Mouse (Mus musculus) adrenal gland (tissue): ENCODE measurements around the gene Hbq1a.

ENCODE experiments used
- intact Hi-C: fragments of 180-260 bp; cut with DNase I; formaldehyde crosslinking; loops from one replicate; pipeline ENCODE4 v1.15.1; 2025

Gene Hbq1a

GRCm38 (mm10) chr11:32320507-32321195 is 20.8 kb downstream of the Hbq1a start:
- intact Hi-C loops: loop anchor here (5.0 to 10.0 kb wide), 2 partner anchors 106 to 138 kb away; no protein-coding TSS in a partner anchor

DNA sequence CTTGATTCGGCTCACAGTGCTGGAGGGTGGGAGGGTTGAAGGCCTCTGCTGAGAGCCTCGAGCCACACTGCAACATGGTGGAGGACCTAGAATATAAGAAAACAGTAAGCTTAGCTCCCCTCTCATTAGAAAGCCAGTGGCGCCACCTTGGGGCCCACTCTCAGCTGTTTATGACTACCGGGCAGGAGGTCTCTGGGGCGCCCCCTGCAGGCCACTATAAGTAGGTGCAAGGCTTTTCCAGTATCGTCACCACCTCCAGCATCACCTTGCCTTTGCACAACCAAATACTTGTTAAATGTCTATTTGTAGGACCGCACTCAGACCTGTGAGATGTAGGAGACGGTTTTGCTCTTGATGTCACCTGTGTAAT is 21.3 kb downstream of the Hbq1a start:
- intact Hi-C loops: loop anchor here (5.0 to 10.0 kb wide), 2 partner anchors 106 to 139 kb away; no protein-coding TSS in a partner anchor

DNA sequence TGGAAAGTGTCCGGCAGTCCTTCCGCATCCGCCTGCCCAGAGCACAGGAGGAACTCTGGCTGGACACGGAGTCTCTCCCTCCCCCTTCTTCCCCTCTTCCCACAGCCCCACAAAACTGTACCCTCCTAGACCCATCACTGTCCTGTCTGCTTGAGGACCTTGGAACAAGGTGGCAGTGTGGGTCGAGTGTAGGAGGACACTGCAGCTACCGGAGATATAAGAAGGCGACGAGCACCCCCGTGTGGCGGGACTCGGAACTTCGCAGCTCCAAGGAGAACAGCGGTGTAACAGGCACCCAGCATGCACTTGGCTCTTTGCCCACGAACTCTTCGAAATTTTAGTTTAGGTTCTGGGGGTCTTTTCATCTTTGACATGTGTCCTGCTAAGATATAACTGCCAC is 24.7 kb downstream of the Hbq1a start:
- intact Hi-C loops: loop anchor here (5.0 to 10.0 kb wide), 2 partner anchors 110 to 142 kb away; no protein-coding TSS in a partner anchor

DNA sequence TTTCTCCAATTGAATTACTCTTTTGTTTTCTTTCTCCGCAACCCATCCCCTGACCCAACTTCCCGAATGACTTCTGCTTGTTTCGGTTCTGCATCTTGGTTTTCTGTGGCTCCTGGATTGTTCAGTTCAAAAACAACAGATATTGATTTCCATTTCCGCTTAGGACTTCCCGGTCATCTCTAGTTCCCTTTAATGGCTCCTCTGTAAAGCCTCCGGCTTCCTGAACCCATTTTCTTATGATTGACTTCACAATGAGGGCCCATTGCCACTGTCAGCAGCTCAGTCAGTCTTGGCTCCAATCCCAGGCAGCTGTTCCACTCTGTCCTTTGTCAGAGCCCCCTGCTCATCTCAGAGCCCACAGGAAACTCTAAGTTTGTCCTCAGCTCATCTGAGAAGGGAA is 31.2 kb downstream of the Hbq1a start:
- intact Hi-C loops: no loop called here

DNA sequence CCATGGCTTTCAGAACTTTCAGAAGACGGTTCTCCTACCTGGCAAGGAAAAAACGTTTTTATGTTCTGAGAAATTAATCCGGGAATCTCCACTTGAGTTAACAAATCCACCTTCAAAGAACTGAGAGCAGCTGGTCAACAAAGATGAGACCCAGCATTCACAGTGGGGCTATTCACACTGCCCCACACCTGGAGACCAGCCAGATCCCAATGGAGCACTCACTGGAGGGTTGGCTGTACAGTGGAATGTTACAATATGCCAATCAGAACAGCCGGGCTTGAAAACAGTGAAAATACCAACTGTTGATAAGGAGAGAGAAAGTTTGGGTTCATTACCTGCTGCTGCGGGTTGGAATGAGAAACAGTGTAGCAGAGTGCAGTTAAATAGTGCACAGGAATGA is 32.0 kb downstream of the Hbq1a start:
- intact Hi-C loops: no loop called here

DNA sequence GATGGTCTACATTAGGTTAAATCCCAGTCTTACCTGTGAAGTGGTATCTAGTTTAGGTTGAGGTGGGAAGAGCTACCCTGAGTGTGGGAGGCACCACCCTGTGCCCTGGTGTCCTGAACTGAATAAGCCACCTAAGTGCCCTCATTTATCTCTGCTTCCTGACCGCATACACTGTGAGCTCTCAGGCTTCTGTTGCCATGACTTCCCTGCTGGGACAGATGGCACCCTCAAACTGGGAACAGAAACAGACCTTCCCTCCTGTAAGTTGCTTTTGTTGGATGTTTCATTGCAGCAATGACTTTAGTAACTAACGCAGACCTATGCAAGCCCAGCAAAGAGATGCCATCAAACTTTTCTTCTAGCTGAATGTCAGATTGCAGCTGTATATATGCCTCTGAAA is 33.4 kb downstream of the Hbq1a start:
- intact Hi-C loops: no loop called here

DNA sequence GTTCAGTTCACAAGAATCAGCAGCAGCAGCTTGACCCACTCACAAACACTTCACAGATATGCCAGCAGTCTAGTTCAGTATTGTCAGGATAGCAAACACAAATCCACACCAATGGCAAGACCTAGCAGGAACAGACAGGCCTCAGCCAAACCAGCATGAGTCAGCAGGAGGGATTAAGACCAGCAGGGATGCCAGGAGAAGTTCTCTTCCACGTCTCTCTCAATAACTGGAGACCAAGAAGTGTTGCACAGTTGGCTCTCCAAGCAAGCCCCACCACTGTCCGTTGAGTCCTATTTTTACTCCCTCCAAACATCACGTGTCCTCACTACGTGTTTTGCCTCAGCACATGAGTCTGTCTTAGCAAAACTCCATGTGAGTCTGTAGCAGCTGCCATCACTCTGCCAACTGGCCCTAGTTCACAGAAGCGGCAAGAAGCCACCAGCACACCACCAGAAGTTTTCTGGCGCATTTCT is 36.6 kb downstream of the Hbq1a start:
- intact Hi-C loops: no loop called here

GRCm38 (mm10) chr11:32339131-32339531 is 39.3 kb downstream of the Hbq1a start:
- intact Hi-C loops: no loop called here

DNA sequence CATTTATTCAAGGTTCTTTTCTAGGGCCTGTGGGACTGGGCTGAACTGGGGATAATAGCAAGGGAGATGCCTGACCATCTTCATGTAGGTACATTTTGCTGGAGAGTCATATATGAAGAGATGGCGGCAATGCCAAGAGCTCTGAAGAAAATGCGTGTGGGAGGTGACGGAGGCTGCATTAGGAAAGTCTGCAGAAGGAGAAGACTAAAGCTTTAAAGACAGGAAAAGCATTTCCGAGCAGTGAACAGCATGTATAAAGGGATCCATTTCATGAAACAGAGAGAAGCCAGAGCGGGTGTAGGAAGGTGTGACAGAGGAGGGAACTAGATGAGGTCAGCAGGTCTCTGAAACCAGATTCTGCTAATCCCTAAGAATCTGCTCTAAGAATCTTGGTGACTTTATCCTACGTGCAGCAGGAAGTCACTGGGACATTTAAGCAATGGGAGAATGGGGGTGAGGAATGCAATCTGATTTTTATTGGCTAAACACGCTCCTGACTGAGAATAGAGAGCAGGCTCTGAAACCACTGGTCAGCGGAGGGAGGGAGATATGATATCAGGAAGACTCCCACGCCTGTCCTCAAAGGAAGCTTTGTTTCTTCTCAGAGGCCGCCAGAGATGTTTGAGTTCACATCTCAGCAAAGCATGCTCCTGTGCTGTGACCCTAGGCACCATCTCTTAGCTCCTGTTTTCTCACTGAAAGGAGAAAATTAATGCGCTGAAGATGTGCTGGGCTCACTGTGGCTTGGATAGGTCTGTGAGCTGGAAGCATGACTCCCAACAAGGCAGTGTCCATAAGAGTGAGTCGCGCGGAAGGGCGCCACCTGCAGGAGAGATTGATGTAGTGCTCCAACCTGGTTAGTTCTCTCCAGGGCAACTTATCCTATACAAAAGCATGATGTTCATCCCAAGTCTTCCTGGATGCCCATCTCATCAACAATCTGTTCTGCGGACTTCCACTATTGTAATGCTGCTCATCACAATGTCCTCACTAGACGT is 40.9 kb downstream of the Hbq1a start:
- intact Hi-C loops: loop anchor here (5.0 kb wide), 1 partner anchor 247 kb away; no protein-coding TSS in a partner anchor

DNA sequence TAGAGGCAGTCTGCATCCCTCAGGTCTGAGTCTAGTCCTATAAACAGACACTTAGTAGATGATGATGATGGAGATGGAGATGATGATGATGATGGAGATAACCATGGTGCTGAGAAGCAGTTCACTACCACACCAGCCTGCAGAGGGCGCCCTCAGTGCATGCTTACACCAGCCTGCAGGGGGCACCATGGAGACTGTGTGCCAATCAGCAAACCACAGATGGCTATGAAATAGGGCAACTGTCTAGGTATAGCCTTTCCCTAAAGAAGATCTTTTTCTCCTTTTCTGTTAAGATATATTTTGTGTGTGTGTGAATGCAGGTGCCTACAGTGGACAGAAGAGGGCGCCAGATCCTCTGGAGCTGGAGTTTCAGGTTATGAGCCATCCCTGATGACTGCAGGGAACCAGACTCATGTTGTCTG is 42.9 kb downstream of the Hbq1a start:
- intact Hi-C loops: loop anchor here (5.0 kb wide), 1 partner anchor 245 kb away; no protein-coding TSS in a partner anchor

DNA sequence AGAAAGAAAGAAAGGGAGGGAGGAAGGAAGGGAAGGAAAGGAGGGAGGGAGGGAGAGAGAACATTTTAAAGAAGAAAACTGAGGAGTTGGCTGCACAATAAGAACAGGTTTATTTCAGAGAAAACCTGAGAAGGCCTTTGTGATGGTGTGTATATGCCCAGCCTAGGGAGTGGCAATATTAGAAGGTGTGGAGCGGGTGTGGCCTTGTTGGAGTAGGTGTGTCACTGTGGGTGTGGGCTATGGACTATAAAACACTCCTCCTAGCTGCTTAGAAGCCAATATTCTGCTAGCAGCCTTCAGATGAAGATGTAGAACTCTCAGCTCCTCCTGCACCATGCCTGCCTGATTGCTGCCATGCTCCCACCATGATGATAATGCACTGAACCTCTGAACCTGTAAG is 43.5 kb downstream of the Hbq1a start:
- intact Hi-C loops: loop anchor here (5.0 kb wide), 1 partner anchor 244 kb away; no protein-coding TSS in a partner anchor

DNA sequence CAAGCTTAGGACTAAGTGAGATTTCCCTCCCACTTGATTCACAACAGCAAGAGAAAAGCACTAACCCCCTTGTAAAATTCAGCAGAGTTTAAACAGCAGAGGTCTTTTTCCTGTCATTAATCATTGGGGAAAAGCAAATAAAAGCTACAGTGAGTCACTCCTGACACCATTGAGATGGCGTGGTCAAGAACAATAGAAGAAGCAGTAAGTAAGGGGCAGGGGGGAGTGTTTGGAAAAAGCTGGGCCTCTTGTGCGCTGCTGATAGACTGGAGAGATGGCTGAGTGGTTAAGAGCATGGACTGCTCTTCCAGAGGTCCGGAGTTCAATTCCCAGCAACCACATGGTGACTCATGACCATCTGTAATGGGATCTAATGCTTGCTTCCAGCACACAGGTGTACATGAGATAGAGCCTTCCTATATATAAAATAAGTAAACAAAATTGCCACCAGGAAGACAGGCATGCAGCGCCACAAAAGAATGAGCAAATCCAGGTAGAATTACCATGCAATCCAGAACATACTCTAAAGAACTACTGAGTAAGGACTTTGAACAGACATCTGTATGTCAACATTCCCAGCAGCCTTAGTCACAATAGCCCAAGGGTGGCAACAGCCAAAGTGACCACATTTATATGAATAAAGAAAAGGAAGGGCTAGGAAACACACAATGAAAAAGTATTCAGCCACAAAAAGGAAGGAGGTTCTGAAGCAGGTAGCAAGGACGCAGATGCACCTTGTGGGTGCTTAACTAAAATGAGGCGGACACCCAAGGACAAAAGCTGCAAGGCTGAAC is 45.8 kb downstream of the Hbq1a start:
- intact Hi-C loops: loop anchor here (5.0 kb wide), 1 partner anchor 107 kb away; no protein-coding TSS in a partner anchor

DNA sequence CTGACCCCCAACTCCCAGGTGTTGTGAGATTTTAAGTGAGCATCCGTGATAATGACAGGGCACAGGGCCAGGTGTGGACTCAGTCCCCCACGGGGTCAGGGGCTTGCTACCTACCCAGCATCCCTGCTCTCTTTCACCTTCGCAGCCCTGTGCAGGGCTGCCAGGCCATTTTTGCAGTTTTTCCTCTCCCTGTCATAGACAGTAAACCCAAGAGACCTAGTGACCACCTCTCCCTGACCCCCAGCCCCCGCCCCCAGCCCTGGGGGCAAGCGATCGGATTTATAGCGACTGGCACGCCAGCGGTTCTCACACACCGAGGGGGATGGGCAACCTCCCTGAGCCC is 47.4 kb downstream of the Hbq1a start:
- intact Hi-C loops: loop anchor here (5.0 kb wide), 1 partner anchor 105 kb away; no protein-coding TSS in a partner anchor

- intact Hi-C loops: loop anchor here (5.0 kb wide), 1 partner anchor 104 kb away; no protein-coding TSS in a partner anchor
These were observed 48.0 kb downstream of the Hbq1a start, which contains the start of gene Sh3pxd2b for GRCm38 (mm10) chr11:32347607-32348432. Gene Sh3pxd2b (plus strand): TSS chr11:32347820.

- intact Hi-C loops: loop anchor here (5.0 kb wide), 1 partner anchor 104 kb away; no protein-coding TSS in a partner anchor
These were observed 48.8 kb downstream of the Hbq1a start for GRCm38 (mm10) chr11:32348433-32349283.

DNA sequence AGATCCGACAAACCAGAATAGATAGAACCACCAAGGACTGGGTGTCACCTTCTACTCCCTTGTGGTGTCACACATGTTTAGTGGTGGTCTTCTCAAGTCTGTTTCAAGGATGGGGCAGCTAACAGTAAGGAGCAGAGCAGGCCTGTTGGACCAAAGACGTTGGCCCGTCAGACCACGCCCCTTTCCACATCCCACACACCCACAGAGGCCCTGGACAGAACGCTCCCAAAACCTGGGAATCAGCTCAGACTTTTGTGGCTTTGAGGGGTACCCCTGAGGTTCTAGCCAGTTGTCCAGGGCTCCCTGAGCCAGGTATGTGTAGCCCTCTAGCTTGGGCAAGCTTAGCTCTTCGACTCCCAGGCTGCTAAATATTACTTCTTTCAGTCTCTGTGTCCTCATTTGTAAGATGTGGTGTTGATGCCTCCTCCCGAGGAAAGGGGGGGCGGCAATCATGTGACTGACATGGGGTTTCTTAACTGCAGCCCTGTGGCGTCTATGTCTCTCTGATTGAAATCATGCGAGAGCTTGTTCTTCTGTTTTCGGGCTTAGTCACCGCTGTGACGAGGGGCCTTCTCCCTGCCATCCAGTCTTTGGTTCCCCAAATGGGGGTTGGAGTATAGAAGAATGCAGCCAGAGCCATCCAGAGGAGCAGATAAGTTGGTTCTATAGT is 49.5 kb downstream of the Hbq1a start:
- intact Hi-C loops: loop anchor here (5.0 kb wide), 1 partner anchor 103 kb away; no protein-coding TSS in a partner anchor
